Mouse (Mus musculus) cerebellum, adult 9-10 months (tissue): ENCODE results near the gene Tas2r109.
"Not testable (repeated sequence)": the region's sequence is repeated elsewhere in the genome, so short reads cannot be mapped to it uniquely, and the experiment has no call there.

ENCODE experiments used
- DNase-seq: peaks from one replicate; pipeline ENCODE4 v3.0.0; 2022

The Tas2r109 gene

DNA sequence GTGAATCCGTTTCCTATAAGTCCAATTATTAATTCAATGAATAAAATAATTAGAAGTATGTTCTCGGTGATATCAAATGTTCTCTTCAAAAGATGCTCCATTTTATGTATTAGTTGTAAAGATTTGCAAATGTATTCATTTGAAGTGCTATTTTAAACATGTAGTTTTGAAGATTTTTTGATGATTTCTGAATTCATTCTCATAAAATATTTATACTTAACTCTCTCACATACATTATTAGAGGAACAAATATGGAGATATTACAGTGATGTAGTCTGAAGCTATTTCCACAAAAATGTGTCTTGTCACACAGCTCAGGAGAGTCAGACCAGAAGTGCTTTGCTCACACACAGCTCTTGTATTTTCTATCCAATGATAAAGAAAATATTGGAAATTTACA, at the start of gene Tas2r109:
Tas2r109 (minus strand) TSS at position 101 of the 400 bp plus-strand sequence.
- no peak for DNase-seq

DNA sequence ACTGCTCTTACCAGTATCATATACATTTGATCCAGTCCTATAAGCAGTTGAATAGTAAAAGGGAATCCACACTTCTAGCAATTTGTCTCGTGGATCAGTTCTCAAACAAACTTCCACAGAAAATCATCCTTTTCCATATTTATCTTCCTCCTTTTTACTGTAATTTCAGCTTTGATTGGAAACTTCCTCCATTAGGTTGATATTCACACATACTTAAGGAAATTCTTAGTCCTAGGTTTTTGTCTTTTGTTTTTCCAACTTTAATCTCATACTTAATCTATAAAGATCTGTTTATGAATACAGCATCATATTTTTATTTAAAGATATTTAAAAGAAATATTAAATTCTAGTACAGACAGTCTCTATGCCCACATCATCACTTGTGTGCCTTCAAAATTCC, 22.9 kb downstream of the Tas2r109 start, which contains the start of gene Tas2r131:
Tas2r131 (minus strand) TSS at position 101 of the 400 bp plus-strand sequence.
- DNase-seq: no peak

DNA sequence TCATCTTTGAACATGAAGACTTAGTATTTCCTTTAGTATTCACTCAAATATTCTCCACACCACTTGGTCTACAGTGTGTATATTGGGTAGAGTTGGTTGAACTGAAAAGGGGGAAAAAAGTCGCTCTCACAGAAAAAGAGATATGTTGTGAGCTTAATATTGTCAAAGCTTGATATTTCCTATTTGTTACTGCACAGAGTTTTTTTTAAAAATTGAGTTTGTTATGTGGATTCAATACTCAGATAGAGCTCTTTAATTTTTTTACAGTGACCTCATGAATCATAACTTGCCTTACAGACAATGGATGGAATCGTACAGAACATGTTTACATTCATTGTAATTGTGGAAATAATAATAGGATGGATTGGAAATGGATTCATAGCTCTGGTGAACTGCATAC, 30.0 kb downstream of the Tas2r109 start, which contains the start of gene Tas2r129:
Tas2r129 (plus strand) TSS at position 301 of the 400 bp plus-strand sequence.
- no peak for DNase-seq

DNA sequence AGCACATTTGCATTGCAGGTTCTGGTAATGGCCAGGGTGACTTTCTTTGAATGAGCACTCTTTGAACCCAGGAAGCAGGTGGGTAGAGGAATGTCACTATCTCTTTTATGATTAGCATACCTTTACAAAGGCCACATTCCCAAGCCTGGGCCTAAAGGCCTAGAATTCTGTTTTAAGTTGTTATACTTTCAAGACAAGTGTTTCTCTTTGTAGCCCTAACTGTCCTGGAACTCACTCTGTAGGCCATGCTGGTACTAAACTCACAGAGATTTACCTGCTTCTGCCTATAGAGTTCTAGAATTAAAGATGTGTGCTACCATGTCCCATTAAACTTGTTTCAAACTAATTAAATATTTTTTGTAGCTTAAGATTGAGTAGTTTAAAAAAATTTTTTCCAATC, 39.4 kb downstream of the Tas2r109 start:
- not testable (repeated sequence) for DNase-seq
